Mouse (Mus musculus) forebrain, embryonic 12.5 days (tissue): Measurements from ENCODE around the gene Itpr2. TPM values are rescaled to one million over a fixed set of nuclear protein-coding genes. Genes with fewer than 3 reads are reported as not detected.
A peak's percentile ranks its signal among the peaks of the same experiment; 100 is the strongest.

Source experiments
- ATAC-seq: fragments of 200-750 bp; cut with Nextera tagmentation; 2 replicates; pipeline ENCODE4 v1.8.0; 2017; ENCODE audit warnings: moderate TSS enrichment; ENCODE audit not compliant: low FRiP score
- H3K27ac ChIP-seq: fragments of 300-500 bp; sonication (generic); 2 replicates; pipeline ENCODE4 v1.5.1; 2016; ENCODE audit warnings: mild to moderate bottlenecking
- H3K27me3 ChIP-seq: fragments of 300-500 bp; sonication (generic); 2 replicates; pipeline ENCODE4 v1.6.1; 2016; ENCODE audit warnings: mild to moderate bottlenecking
- H3K36me3 ChIP-seq: fragments of 300-500 bp; sonication (generic); replicated peaks from 2 replicates; pipeline ENCODE4 v1.6.1; 2016; ENCODE audit warnings: mild to moderate bottlenecking
- H3K4me1 ChIP-seq: fragments of 300-500 bp; sonication (generic); 2 replicates; pipeline ENCODE4 v1.6.1; 2016
- H3K4me2 ChIP-seq: fragments of 300-500 bp; sonication (generic); 2 replicates; pipeline ENCODE4 v1.6.1; 2016; ENCODE audit warnings: mild to moderate bottlenecking, moderate library complexity
- H3K4me3 ChIP-seq: fragments of 300-500 bp; sonication (generic); replicated peaks from 2 replicates; pipeline ENCODE4 v1.5.1; 2016; ENCODE audit warnings: mild to moderate bottlenecking
- H3K9ac ChIP-seq: fragments of 300-500 bp; sonication (generic); 2 replicates; pipeline ENCODE4 v1.6.1; 2016; ENCODE audit warnings: mild to moderate bottlenecking
- H3K9me3 ChIP-seq: fragments of 300-500 bp; sonication (generic); 2 replicates; pipeline ENCODE4 v1.6.1; 2016
- WGBS: fragments of 180-500 bp; shearing (Covaris S2); methylation state at CpG from one replicate; pipeline ENCODE4 v1.1.7; 2016; 5-methylcytosine and 5-hydroxymethylcytosine counted together
- polyA plus RNA-seq: library from polyadenylated mRNA; unstranded; fragments of >200 nt; fragmentation: Nextera tagmentation; extraction: Ambion mirVana; gene quantifications from 2 replicates; pipeline ENCODE4 v1.2.1, GENCODE M21; 2016

Itpr2 gene
- polyA plus RNA-seq, 1 experiment from 2014 or later, result 3.4 TPM

GRCm38 (mm10) chr6:146111781-146112180 is 390.2 kb downstream of the Itpr2 start:
- Histone ChIP-seq H3K9ac (0 out of 2 replicates have a peak overlapping the region, but pooled peaks have one; percentile 12), H3K4me3 (no peak overlapping the region), H3K27me3 (no peaks in the 10 kb centered on the region), H3K4me1 (peaks cover 44% of the 10 kb centered on the region), H3K36me3 (no peaks in the 10 kb centered on the region), H3K4me2 (peak overlapping the region; percentile 13; the same call in 1 of the 2 replicates), H3K27ac (0 out of 2 replicates have a peak overlapping the region, but pooled peaks have one; percentile 38), H3K9me3 (no peaks in the 10 kb centered on the region)
- WGBS, result 74% methylated on average over 6 of the region's 6 CpGs
- ATAC-seq, result no peak; the same call in 1 of the 2 replicates

- H3K9me3 ChIP-seq, result no peaks in the 10 kb centered on the region
- H3K4me2 ChIP-seq, result peak overlapping the region; percentile 13; the same call in 1 of the 2 replicates
- 31% methylated on average over 21 of the region's 21 CpGs for WGBS
- H3K27ac ChIP-seq, result 0 out of 2 replicates have a peak overlapping the region, but pooled peaks have one; percentile 38
- peaks cover 44% of the 10 kb centered on the region for H3K4me1 ChIP-seq
- H3K36me3 ChIP-seq, result no peaks in the 10 kb centered on the region
- peak; percentile 49; the same call in 1 of the 2 replicates for ATAC-seq
- H3K27me3 ChIP-seq, result no peaks in the 10 kb centered on the region
- no peak overlapping the region for H3K4me3 ChIP-seq
- 0 out of 2 replicates have a peak overlapping the region, but pooled peaks have one; percentile 12 for H3K9ac ChIP-seq
These were observed 390.9 kb downstream of the Itpr2 start for GRCm38 (mm10) chr6:146110832-146111741.

DNA sequence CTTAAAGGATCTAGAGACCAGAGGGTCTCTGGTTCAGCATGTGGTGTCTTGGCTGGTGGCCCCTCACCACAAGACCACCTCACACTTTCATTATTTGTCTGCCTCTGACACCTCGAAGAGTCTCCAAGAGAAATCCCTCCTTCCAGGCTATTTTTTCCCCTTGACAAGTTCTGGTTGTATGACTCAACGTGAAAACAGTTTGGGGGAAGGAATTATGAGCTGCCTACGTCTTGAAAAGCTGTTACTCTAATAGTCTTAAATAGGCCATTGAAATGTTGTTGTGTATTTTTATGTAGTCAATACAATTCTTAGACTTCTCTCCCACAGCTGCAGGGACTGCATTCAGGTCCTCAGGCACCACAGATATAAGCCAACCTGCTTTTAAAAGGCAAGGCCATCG is 391.6 kb downstream of the Itpr2 start:
- no peak for ATAC-seq
- H3K27ac ChIP-seq, result no peak overlapping the region
- peaks cover 43% of the 10 kb centered on the region for H3K4me1 ChIP-seq
- H3K4me2 ChIP-seq, result no peak overlapping the region
- H3K27me3 ChIP-seq, result no peaks in the 10 kb centered on the region
- no peaks in the 10 kb centered on the region for H3K36me3 ChIP-seq
- no peak overlapping the region for H3K4me3 ChIP-seq
- no peaks in the 10 kb centered on the region for H3K9me3 ChIP-seq
- H3K9ac ChIP-seq, result no peak overlapping the region
- 74% methylated on average over 4 of the region's 4 CpGs for WGBS

- 82% methylated on average over 7 of the region's 7 CpGs for WGBS
- Histone ChIP-seq H3K4me2 (no peak overlapping the region), H3K9me3 (no peaks in the 10 kb centered on the region), H3K4me1 (peaks cover 33% of the 10 kb centered on the region), H3K9ac (no peak overlapping the region), H3K27ac (no peak overlapping the region), H3K36me3 (no peaks in the 10 kb centered on the region), H3K27me3 (no peaks in the 10 kb centered on the region), H3K4me3 (no peak overlapping the region)
- no peak for ATAC-seq
These were observed 393.3 kb downstream of the Itpr2 start for GRCm38 (mm10) chr6:146108695-146109094.

- no peak overlapping the region for H3K4me2 ChIP-seq
- no peaks in the 10 kb centered on the region for H3K36me3 ChIP-seq
- H3K27ac ChIP-seq, result no peak overlapping the region
- no peak overlapping the region for H3K9ac ChIP-seq
- no peaks in the 10 kb centered on the region for H3K27me3 ChIP-seq
- ATAC-seq, result no peak
- H3K4me1 ChIP-seq, result peaks cover 20% of the 10 kb centered on the region
- no peaks in the 10 kb centered on the region for H3K9me3 ChIP-seq
- no peak overlapping the region for H3K4me3 ChIP-seq
- WGBS, result 83% methylated on average over 4 of the region's 4 CpGs
These were observed 394.7 kb downstream of the Itpr2 start for GRCm38 (mm10) chr6:146107117-146107832.

- Histone ChIP-seq H3K4me2 (no peak overlapping the region), H3K4me3 (no peak overlapping the region), H3K27me3 (no peaks in the 10 kb centered on the region), H3K9me3 (no peaks in the 10 kb centered on the region), H3K36me3 (no peaks in the 10 kb centered on the region), H3K4me1 (peaks cover 10% of the 10 kb centered on the region), H3K9ac (no peak overlapping the region), H3K27ac (no peak overlapping the region)
- no peak for ATAC-seq
- WGBS, result 74% methylated on average over 15 of the region's 15 CpGs
These were observed 418.7 kb downstream of the Itpr2 start for GRCm38 (mm10) chr6:146083056-146083961.

DNA sequence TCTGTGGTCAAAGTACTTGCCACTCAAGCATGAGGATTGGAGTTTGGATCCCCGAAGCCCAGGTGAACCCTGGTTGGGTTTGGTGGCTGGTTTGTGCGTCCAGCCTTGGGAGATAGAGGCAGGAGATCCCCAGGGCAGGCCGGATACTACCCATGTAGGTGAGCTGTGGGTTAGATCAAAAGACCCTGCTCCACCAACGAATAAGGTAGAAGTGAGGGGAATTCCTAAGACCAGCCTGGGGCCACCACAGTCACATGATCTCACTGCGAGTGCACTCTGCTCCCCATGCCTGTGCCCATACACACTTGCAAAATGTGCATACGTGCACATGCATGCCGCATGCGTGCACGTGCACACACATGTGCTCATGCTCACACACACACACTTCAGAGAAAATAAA is 419.5 kb downstream of the Itpr2 start:
- no peaks in the 10 kb centered on the region for H3K27me3 ChIP-seq
- H3K9ac ChIP-seq, result no peak overlapping the region
- no peak overlapping the region for H3K4me3 ChIP-seq
- H3K9me3 ChIP-seq, result no peaks in the 10 kb centered on the region
- no peak for ATAC-seq
- H3K4me2 ChIP-seq, result no peak overlapping the region
- peaks cover 10% of the 10 kb centered on the region for H3K4me1 ChIP-seq
- 91% methylated on average over 9 of the region's 9 CpGs for WGBS
- no peaks in the 10 kb centered on the region for H3K36me3 ChIP-seq
- H3K27ac ChIP-seq, result no peak overlapping the region

GRCm38 (mm10) chr6:146081578-146081977 is 420.4 kb downstream of the Itpr2 start:
- Histone ChIP-seq H3K4me2 (no peak overlapping the region), H3K27ac (no peak overlapping the region), H3K9me3 (no peaks in the 10 kb centered on the region), H3K9ac (no peak overlapping the region), H3K4me1 (peaks cover 10% of the 10 kb centered on the region), H3K27me3 (no peaks in the 10 kb centered on the region), H3K4me3 (no peak overlapping the region), H3K36me3 (no peaks in the 10 kb centered on the region)
- ATAC-seq, result no peak
- WGBS, result 93% methylated on average over 8 of the region's 8 CpGs

GRCm38 (mm10) chr6:146080546-146081512 is 421.2 kb downstream of the Itpr2 start:
- Histone ChIP-seq H3K27me3 (no peaks in the 10 kb centered on the region), H3K9ac (no peak overlapping the region), H3K27ac (no peak overlapping the region), H3K4me2 (no peak overlapping the region), H3K9me3 (no peaks in the 10 kb centered on the region), H3K4me3 (no peak overlapping the region), H3K36me3 (no peaks in the 10 kb centered on the region), H3K4me1 (peaks cover 10% of the 10 kb centered on the region)
- WGBS, result 78% methylated on average over 18 of the region's 18 CpGs
- no peak for ATAC-seq

DNA sequence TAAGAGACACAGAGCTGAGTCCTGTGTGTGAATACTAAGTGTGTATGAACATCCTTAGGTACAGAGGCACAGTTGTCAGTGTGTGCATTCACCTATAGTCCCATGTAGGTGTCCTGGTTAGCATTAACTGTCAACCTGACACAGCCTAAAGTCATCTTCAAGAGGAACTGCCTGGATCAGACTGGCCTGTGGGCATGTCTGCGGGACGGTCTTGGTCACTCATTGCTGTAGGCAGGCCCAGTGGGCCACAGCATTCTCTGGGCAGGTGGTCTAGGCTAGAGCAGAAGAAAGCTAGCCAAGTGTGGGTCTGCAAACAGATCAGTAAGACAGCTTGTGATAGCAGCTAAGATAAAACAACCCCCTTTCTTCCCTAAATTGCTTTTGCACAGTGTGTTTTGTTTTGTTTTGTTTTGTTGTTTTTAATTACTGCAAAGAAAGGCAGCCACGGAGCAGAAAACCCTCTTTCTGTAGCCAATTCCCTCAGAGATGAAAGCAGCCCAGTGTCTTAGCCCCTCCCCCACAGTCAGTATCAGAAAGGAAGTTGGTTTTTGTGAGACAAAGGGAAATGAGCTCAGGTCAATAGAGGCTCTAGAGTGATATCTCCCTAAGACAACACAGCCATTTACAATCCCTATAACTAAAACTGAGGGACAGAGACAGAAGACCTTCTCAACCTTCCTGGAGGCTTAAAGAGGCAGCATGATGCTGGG is 422.1 kb downstream of the Itpr2 start:
- ATAC-seq, result 0 out of 2 replicates have a peak, but pooled peaks have one; percentile 20
- 49% methylated on average over 3 of the region's 3 CpGs for WGBS
- Histone ChIP-seq H3K36me3 (no peaks in the 10 kb centered on the region), H3K9ac (no peak overlapping the region), H3K27me3 (no peaks in the 10 kb centered on the region), H3K27ac (no peak overlapping the region), H3K4me1 (peaks cover 10% of the 10 kb centered on the region), H3K9me3 (no peaks in the 10 kb centered on the region), H3K4me2 (no peak overlapping the region), H3K4me3 (no peak overlapping the region)
